Mouse (Mus musculus): Measurements from ENCODE around the gene Tnrc18. TPM values are rescaled to one million over a fixed set of nuclear protein-coding genes. Genes with fewer than 3 reads are reported as not detected.

Gene Tnrc18
- polyA plus RNA-seq, 1 experiment from 2014 or later, result 44.0 TPM

DNA sequence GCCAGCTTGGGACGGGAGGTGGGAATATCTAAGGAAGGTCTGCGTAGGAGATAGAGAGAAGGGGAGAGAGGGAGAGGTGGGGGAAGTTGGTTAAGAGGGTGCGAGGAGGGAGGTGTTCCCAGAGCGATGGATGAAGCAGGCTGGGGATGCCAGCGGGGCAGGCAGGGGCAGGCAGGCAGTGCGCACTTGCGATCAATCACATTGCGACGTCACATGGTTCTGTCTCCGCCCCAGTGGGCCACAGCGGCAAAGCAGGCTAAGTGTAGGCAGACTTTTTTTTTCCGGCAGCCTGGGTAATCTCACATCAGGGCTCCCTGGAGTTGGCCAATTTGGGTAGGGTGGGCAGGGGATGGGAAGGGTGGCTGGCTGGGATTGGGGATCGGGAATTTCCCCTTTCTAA is 65.2 kb downstream of the Tnrc18 start:
- H3K27me3 ChIP-seq (ENCODE audit: control insufficient read depth, insufficient read depth, low read length), result no peaks in the 10 kb centered on the region
- H3K9ac ChIP-seq (ENCODE audit: low read depth, low read length), result no peak overlapping the region
- ATAC-seq (ENCODE audit: low FRiP score), result no peak
- H3K36me3 ChIP-seq (ENCODE audit: control insufficient read depth, insufficient read depth, low read length), result peaks cover 11% of the 10 kb centered on the region
- no peaks in the 10 kb centered on the region for H3K9me3 ChIP-seq (ENCODE audit: control insufficient read depth, low read length)
- H3K27ac ChIP-seq (ENCODE audit: low read depth, low read length), result no peak overlapping the region
- H3K4me3 ChIP-seq (ENCODE audit: low read depth, low read length), result no peak overlapping the region
- WGBS, result 35% methylated on average over 13 of the region's 13 CpGs
- no peak overlapping the region for H3K4me2 ChIP-seq (replicated peaks; ENCODE audit: low read depth, low read length)
- DNase-seq (ENCODE audit: low spot score), result no peak
- H3K4me1 ChIP-seq (replicated peaks; ENCODE audit: control insufficient read depth, insufficient read depth, low read length), result no peaks in the 10 kb centered on the region

DNA sequence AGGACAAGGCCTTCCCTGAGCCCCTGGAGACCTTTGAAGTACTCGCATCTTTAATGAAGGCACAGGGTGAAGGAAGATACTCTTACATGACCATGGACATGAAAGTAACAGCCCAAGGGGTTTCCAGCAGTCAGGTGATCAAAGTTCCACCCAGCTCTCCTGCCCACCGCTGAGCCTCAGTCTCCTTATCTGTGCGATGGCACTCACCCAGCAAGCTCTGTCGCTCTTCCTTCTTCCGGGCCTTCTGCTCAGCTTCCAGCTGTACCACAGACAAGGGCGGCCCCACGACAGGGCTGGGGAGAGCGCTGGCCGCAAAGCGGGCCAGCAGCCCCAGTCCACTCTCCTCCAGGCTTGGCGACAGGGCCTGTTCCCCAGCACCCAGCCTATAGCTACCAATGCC is 67.3 kb downstream of the Tnrc18 start:
- 89% methylated on average over 11 of the region's 11 CpGs for WGBS
- H3K4me3 ChIP-seq (ENCODE audit: low read depth, low read length), result no peak overlapping the region
- H3K27me3 ChIP-seq (ENCODE audit: control insufficient read depth, insufficient read depth, low read length), result no peaks in the 10 kb centered on the region
- H3K9ac ChIP-seq (ENCODE audit: low read depth, low read length), result no peak overlapping the region
- ATAC-seq (ENCODE audit: low FRiP score), result no peak
- H3K4me1 ChIP-seq (replicated peaks; ENCODE audit: control insufficient read depth, insufficient read depth, low read length), result no peaks in the 10 kb centered on the region
- H3K36me3 ChIP-seq (ENCODE audit: control insufficient read depth, insufficient read depth, low read length), result peaks cover 14% of the 10 kb centered on the region
- no peak overlapping the region for H3K27ac ChIP-seq (ENCODE audit: low read depth, low read length)
- H3K9me3 ChIP-seq (ENCODE audit: control insufficient read depth, low read length), result no peaks in the 10 kb centered on the region
- no peak for DNase-seq (ENCODE audit: low spot score)
- H3K4me2 ChIP-seq (replicated peaks; ENCODE audit: low read depth, low read length), result no peak overlapping the region

DNA sequence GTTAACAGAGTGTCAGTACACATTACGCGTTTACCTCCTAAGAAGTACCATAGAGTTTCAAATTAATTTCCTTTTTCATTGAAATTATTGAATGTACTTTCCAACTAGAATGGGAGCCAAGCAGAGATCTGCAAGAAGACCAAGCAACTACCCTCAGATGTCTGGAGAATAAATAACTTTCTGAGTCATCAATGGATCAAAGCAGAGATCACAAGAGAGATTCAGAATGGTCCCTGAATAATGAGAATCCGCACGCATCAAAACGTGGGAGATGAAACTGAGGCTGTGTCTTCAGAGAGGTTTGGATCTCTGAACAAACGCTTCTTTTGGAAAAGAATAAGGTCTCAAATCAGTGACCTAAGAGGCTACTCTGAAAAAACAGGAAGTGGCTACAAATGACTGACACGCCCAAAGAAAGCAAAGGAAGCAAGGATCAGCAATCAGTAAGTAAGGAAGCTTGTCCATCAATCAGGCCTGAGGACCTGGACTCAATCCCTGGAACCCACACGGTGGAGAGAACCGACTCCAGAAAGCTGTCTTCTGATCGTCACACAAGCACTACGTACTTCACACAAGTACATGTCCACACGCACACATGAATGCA is 70.3 kb downstream of the Tnrc18 start:
- no peaks in the 10 kb centered on the region for H3K4me1 ChIP-seq (replicated peaks; ENCODE audit: control insufficient read depth, insufficient read depth, low read length)
- H3K9ac ChIP-seq (ENCODE audit: low read depth, low read length), result no peak overlapping the region
- 84% methylated on average over 12 of the region's 12 CpGs for WGBS
- no peak overlapping the region for H3K4me3 ChIP-seq (ENCODE audit: low read depth, low read length)
- H3K9me3 ChIP-seq (ENCODE audit: control insufficient read depth, low read length), result no peaks in the 10 kb centered on the region
- no peak overlapping the region for H3K27ac ChIP-seq (ENCODE audit: low read depth, low read length)
- DNase-seq (ENCODE audit: low spot score), result no peak
- no peak overlapping the region for H3K4me2 ChIP-seq (replicated peaks; ENCODE audit: low read depth, low read length)
- H3K36me3 ChIP-seq (ENCODE audit: control insufficient read depth, insufficient read depth, low read length), result peaks cover 34% of the 10 kb centered on the region
- ATAC-seq (ENCODE audit: low FRiP score), result no peak
- no peaks in the 10 kb centered on the region for H3K27me3 ChIP-seq (ENCODE audit: control insufficient read depth, insufficient read depth, low read length)

DNA sequence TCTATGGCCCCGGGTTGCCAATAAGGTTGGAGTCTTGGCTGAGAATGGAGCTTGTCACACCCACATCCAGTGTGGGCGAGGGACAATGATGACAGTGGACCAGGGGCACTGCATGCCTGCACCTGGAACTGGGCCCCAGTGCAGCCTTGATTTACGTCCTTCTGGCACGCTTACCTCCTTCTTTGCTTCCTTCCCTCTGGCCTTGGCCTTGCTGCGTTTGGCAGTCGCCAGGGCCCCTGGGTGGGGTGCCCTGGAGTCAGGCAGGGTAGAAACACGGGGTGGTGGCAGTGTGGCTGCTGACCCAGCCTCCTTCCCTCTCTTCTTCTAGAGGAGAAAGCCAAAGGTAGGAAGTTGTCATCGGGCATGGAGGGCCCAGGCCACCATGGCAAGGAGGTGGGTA is 77.5 kb downstream of the Tnrc18 start:
- no peak overlapping the region for H3K27ac ChIP-seq (ENCODE audit: low read depth, low read length)
- no peaks in the 10 kb centered on the region for H3K9me3 ChIP-seq (ENCODE audit: control insufficient read depth, low read length)
- WGBS, result 88% methylated on average over 8 of the region's 8 CpGs
- no peak overlapping the region for H3K4me3 ChIP-seq (ENCODE audit: low read depth, low read length)
- H3K9ac ChIP-seq (ENCODE audit: low read depth, low read length), result no peak overlapping the region
- H3K27me3 ChIP-seq (ENCODE audit: control insufficient read depth, insufficient read depth, low read length), result no peaks in the 10 kb centered on the region; the same call in 1 of the 2 replicates
- no peak overlapping the region for H3K4me2 ChIP-seq (replicated peaks; ENCODE audit: low read depth, low read length)
- DNase-seq (ENCODE audit: low spot score) (no peak), ATAC-seq (ENCODE audit: low FRiP score) (no peak)
- H3K36me3 ChIP-seq (ENCODE audit: control insufficient read depth, insufficient read depth, low read length), result peaks cover 42% of the 10 kb centered on the region
- H3K4me1 ChIP-seq (replicated peaks; ENCODE audit: control insufficient read depth, insufficient read depth, low read length), result no peaks in the 10 kb centered on the region

GRCm38 (mm10) chr5:142731916-142732315 is 85.5 kb downstream of the Tnrc18 start:
- Histone ChIP-seq H3K36me3 (ENCODE audit: control insufficient read depth, insufficient read depth, low read length) (peaks cover 47% of the 10 kb centered on the region), H3K4me2 (replicated peaks; ENCODE audit: low read depth, low read length) (no peak overlapping the region), H3K27ac (ENCODE audit: low read depth, low read length) (no peak overlapping the region), H3K27me3 (ENCODE audit: control insufficient read depth, insufficient read depth, low read length) (no peaks in the 10 kb centered on the region), H3K9me3 (ENCODE audit: control insufficient read depth, low read length) (no peaks in the 10 kb centered on the region), H3K4me3 (ENCODE audit: low read depth, low read length) (no peak overlapping the region), H3K9ac (ENCODE audit: low read depth, low read length) (no peak overlapping the region), H3K4me1 (replicated peaks; ENCODE audit: control insufficient read depth, insufficient read depth, low read length) (no peaks in the 10 kb centered on the region)
- 79% methylated on average over 10 of the region's 11 CpGs for WGBS
- DNase-seq (ENCODE audit: low spot score) (no peak), ATAC-seq (ENCODE audit: low FRiP score) (no peak)

GRCm38 (mm10) chr5:142730295-142730694 is 87.2 kb downstream of the Tnrc18 start:
- no peaks in the 10 kb centered on the region for H3K27me3 ChIP-seq (ENCODE audit: control insufficient read depth, insufficient read depth, low read length)
- DNase-seq (ENCODE audit: low spot score) (no peak), ATAC-seq (ENCODE audit: low FRiP score) (no peak)
- H3K4me1 ChIP-seq (replicated peaks; ENCODE audit: control insufficient read depth, insufficient read depth, low read length), result no peaks in the 10 kb centered on the region
- peaks cover 49% of the 10 kb centered on the region for H3K36me3 ChIP-seq (ENCODE audit: control insufficient read depth, insufficient read depth, low read length)
- no peak overlapping the region for H3K9ac ChIP-seq (ENCODE audit: low read depth, low read length)
- 92% methylated on average over 12 of the region's 12 CpGs for WGBS
- H3K9me3 ChIP-seq (ENCODE audit: control insufficient read depth, low read length), result no peaks in the 10 kb centered on the region
- no peak overlapping the region for H3K27ac ChIP-seq (ENCODE audit: low read depth, low read length)
- H3K4me2 ChIP-seq (replicated peaks; ENCODE audit: low read depth, low read length), result no peak overlapping the region
- no peak overlapping the region for H3K4me3 ChIP-seq (ENCODE audit: low read depth, low read length)

DNA sequence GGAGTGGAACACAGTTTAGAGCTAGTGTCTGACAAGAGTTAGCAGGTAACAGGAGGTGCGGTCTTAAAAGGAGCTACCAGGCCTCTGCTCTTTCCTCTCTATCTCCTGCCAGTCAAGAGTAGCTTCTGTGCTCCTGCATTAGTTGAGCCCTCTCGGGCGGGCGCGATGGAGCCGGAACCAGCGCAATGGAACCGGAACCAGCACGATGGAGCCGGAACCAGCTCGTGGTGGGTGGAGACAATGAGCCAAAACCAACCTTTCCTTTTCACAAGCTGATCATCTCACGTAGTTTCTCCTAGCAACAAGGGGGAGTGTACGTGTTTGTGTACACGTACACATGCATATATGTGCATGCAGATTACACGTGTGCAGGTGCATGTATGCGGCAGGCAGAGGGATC is 89.2 kb downstream of the Tnrc18 start:
- Histone ChIP-seq H3K9me3 (ENCODE audit: control insufficient read depth, low read length) (no peaks in the 10 kb centered on the region), H3K4me3 (ENCODE audit: low read depth, low read length) (no peak overlapping the region), H3K9ac (ENCODE audit: low read depth, low read length) (no peak overlapping the region), H3K36me3 (ENCODE audit: control insufficient read depth, insufficient read depth, low read length) (peaks cover 47% of the 10 kb centered on the region), H3K27ac (ENCODE audit: low read depth, low read length) (no peak overlapping the region), H3K4me1 (replicated peaks; ENCODE audit: control insufficient read depth, insufficient read depth, low read length) (no peaks in the 10 kb centered on the region), H3K27me3 (ENCODE audit: control insufficient read depth, insufficient read depth, low read length) (no peaks in the 10 kb centered on the region), H3K4me2 (replicated peaks; ENCODE audit: low read depth, low read length) (no peak overlapping the region)
- WGBS, result 96% methylated on average over 16 of the region's 16 CpGs
- no peak for DNase-seq (ENCODE audit: low spot score)
- no peak for ATAC-seq (ENCODE audit: low FRiP score)

DNA sequence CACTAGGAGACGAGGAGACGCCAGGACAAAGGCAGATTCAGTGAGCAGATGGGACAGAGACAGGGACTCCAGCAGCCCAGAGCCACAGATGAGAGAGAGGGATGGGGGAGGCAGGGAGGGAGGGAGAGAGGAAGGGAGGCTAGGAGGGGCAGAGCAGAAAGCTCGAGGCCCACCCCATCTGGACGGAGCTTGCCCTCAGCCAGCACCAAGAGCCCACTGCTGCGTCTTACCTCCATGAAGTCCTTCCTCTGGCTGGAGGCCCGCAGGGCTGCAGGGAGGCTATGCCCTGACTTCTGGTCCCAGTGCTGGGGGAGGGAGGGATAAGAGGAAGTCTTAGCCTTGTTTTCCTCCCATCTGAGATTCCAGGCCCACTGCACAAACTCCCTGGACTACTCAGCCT is 90.7 kb downstream of the Tnrc18 start:
- Histone ChIP-seq H3K27me3 (ENCODE audit: control insufficient read depth, insufficient read depth, low read length) (no peaks in the 10 kb centered on the region), H3K4me2 (replicated peaks; ENCODE audit: low read depth, low read length) (no peak overlapping the region), H3K4me3 (ENCODE audit: low read depth, low read length) (no peak overlapping the region), H3K4me1 (replicated peaks; ENCODE audit: control insufficient read depth, insufficient read depth, low read length) (no peaks in the 10 kb centered on the region), H3K36me3 (ENCODE audit: control insufficient read depth, insufficient read depth, low read length) (peaks cover 36% of the 10 kb centered on the region), H3K27ac (ENCODE audit: low read depth, low read length) (no peak overlapping the region), H3K9me3 (ENCODE audit: control insufficient read depth, low read length) (no peaks in the 10 kb centered on the region), H3K9ac (ENCODE audit: low read depth, low read length) (no peak overlapping the region)
- no peak for ATAC-seq (ENCODE audit: low FRiP score)
- DNase-seq (ENCODE audit: low spot score), result no peak
- 87% methylated on average over 6 of the region's 6 CpGs for WGBS

DNA sequence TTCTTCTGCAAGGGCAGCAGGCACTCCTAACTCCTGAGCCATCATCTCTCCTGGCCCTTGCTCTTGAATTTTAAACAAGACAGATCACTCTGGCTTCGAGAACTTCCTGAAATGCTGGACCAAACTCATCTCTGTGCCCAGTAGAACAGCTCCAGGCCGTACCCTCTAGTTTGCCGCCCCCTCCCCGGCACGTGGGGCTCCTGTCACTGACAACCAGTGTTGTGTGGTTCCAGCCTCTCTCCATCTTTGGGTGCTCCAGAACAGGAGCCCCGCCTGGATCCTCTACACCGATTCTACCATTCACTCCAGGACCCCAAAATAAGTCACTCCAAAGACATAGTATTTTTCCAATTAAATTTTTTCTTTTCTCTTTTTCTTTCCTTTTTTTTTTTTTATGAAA is 93.2 kb downstream of the Tnrc18 start:
- peaks cover 30% of the 10 kb centered on the region for H3K36me3 ChIP-seq (ENCODE audit: control insufficient read depth, insufficient read depth, low read length)
- no peak overlapping the region for H3K4me2 ChIP-seq (replicated peaks; ENCODE audit: low read depth, low read length)
- ATAC-seq (ENCODE audit: low FRiP score) (no peak), DNase-seq (ENCODE audit: low spot score) (no peak)
- no peaks in the 10 kb centered on the region for H3K4me1 ChIP-seq (replicated peaks; ENCODE audit: control insufficient read depth, insufficient read depth, low read length)
- no peaks in the 10 kb centered on the region for H3K9me3 ChIP-seq (ENCODE audit: control insufficient read depth, low read length)
- no peaks in the 10 kb centered on the region for H3K27me3 ChIP-seq (ENCODE audit: control insufficient read depth, insufficient read depth, low read length)
- H3K9ac ChIP-seq (ENCODE audit: low read depth, low read length), result no peak overlapping the region
- H3K4me3 ChIP-seq (ENCODE audit: low read depth, low read length), result no peak overlapping the region
- no peak overlapping the region for H3K27ac ChIP-seq (ENCODE audit: low read depth, low read length)
- 93% methylated on average over 7 of the region's 7 CpGs for WGBS
